Mouse (Mus musculus) MEL (cell line): ENCODE data around the gene Adamts2. TPM values are rescaled to one million over a fixed set of nuclear protein-coding genes. Genes with fewer than 3 reads are reported as not detected.

Experiments
- DNase-seq: peaks from one replicate; pipeline ENCODE4 v3.0.0; 2011; ENCODE audit warnings: low read depth, low spot score
- H3K27ac ChIP-seq: 2 replicates; pipeline ENCODE4 v1.5.1; 2012; ENCODE audit warnings: low read depth, mild to moderate bottlenecking, control low read depth, low read length, moderate library complexity; ENCODE audit not compliant: control insufficient read depth
- H3K27me3 ChIP-seq, 2 experiments: fragments of 150-350 bp in 1 of 2; sonication (generic) in 1 of 2; 2 replicates each; pipeline ENCODE4 v1.6.1; 2012; ENCODE audit warnings: low read length in 2 of 2, mild to moderate bottlenecking in 2 of 2, improper control_type of control experiment in 1 of 2, moderate library complexity in 1 of 2; ENCODE audit not compliant: insufficient read depth in 2 of 2, control insufficient read depth in 1 of 2
- H3K36me3 ChIP-seq, 2 experiments: 2 replicates each; pipeline ENCODE4 v1.6.1; 2012 to 2014; ENCODE audit warnings: low read length in 2 of 2, improper control_type of control experiment in 1 of 2, inconsistent platforms in 1 of 2, mild to moderate bottlenecking in 1 of 2; ENCODE audit not compliant: insufficient read depth in 2 of 2, control insufficient read depth in 1 of 2
- H3K4me1 ChIP-seq, 2 experiments: fragments of 150-350 bp in 1 of 2; sonication (generic) in 1 of 2; 2 replicates each; pipeline ENCODE4 v1.6.1; 2012; ENCODE audit warnings: low read length in 2 of 2, improper control_type of control experiment in 1 of 2, mild to moderate bottlenecking in 1 of 2; ENCODE audit not compliant: insufficient read depth in 2 of 2, control insufficient read depth in 1 of 2
- H3K4me3 ChIP-seq, 2 experiments: fragments of 150-350 bp in 1 of 2; sonication (generic) in 1 of 2; 2 replicates each; pipeline ENCODE4 v1.5.1; 2012; ENCODE audit warnings: low read depth in 2 of 2, low read length in 2 of 2, mild to moderate bottlenecking in 2 of 2, moderate library complexity in 2 of 2, control low read depth in 1 of 2, improper control_type of control experiment in 1 of 2; ENCODE audit not compliant: control insufficient read depth in 1 of 2, insufficient read depth in 1 of 2
- H3K79me2 ChIP-seq: 2 replicates; pipeline ENCODE4 v1.6.1; 2012; ENCODE audit warnings: mild to moderate bottlenecking, low read length, moderate library complexity; ENCODE audit not compliant: control insufficient read depth, poor library complexity, insufficient read depth
- H3K9ac ChIP-seq: 2 replicates; pipeline ENCODE4 v1.6.1; 2012; ENCODE audit warnings: low read depth, mild to moderate bottlenecking, control low read depth, low read length, moderate library complexity; ENCODE audit not compliant: control insufficient read depth, poor library complexity, severe bottlenecking
- H3K9me3 ChIP-seq: fragments of 150-350 bp; sonication (generic); replicated peaks from 2 replicates; pipeline ENCODE4 v1.6.1; 2012; ENCODE audit warnings: mild to moderate bottlenecking, low read length, improper control_type of control experiment, moderate library complexity; ENCODE audit not compliant: insufficient read depth
- CHD1 ChIP-seq: IDR thresholded peaks from 2 replicates; pipeline ENCODE4 v1.6.1; 2012; ENCODE audit warnings: low read depth, mild to moderate bottlenecking, inconsistent platforms, low read length, improper control_type of control experiment
- CTCF ChIP-seq, 3 experiments: IDR thresholded peaks in 2 of 3; conservative IDR thresholded peaks in 1 of 3; 2 replicates each; pipeline ENCODE4 v1.5.1; 2011 to 2012; ENCODE audit warnings: low read length in 3 of 3, low read depth in 2 of 3, mild to moderate bottlenecking in 2 of 3, improper control_type of control experiment in 1 of 3, inconsistent platforms in 1 of 3, mixed read lengths in 1 of 3, moderate library complexity in 1 of 3; ENCODE audit not compliant: control insufficient read depth in 1 of 3, insufficient read depth in 1 of 3, poor library complexity in 1 of 3, severe bottlenecking in 1 of 3
- E2F4 ChIP-seq: IDR thresholded peaks from 2 replicates; pipeline ENCODE4 v1.6.1; 2011; ENCODE audit warnings: low read depth, low read length, improper control_type of control experiment, borderline replicate concordance
- EP300 ChIP-seq, 2 experiments: IDR thresholded peaks; 2 replicates each; pipeline ENCODE4 v1.6.1; 2011; ENCODE audit warnings: improper control_type of control experiment in 2 of 2, low read length in 2 of 2, low read depth in 1 of 2, mild to moderate bottlenecking in 1 of 2
- ETS1 ChIP-seq: IDR thresholded peaks from 2 replicates; pipeline ENCODE4 v1.6.1; 2012; ENCODE audit warnings: low read depth, mild to moderate bottlenecking, inconsistent platforms, low read length, improper control_type of control experiment, moderate library complexity
- GABPA ChIP-seq: IDR thresholded peaks from 2 replicates; pipeline ENCODE4 v1.6.1; 2012; ENCODE audit warnings: low read depth, mild to moderate bottlenecking, inconsistent platforms, low read length, improper control_type of control experiment, moderate library complexity
- JUND ChIP-seq: IDR thresholded peaks from 2 replicates; pipeline ENCODE4 v1.6.1; 2011; ENCODE audit warnings: low read depth, mild to moderate bottlenecking, improper control_type of control experiment, low read length
- KAT2A ChIP-seq: conservative IDR thresholded peaks from 2 replicates; pipeline ENCODE4 v1.6.1; 2012; ENCODE audit warnings: low read depth, low read length, improper control_type of control experiment, inconsistent platforms
- MAFK ChIP-seq: IDR thresholded peaks from 2 replicates; pipeline ENCODE4 v1.6.1; 2011; ENCODE audit warnings: low read depth, mild to moderate bottlenecking, low read length, improper control_type of control experiment, borderline replicate concordance
- MAX ChIP-seq: IDR thresholded peaks from 2 replicates; pipeline ENCODE4 v1.6.1; 2011; ENCODE audit warnings: low read length, improper control_type of control experiment
- MXI1 ChIP-seq: IDR thresholded peaks from 2 replicates; pipeline ENCODE4 v1.6.1; 2011; ENCODE audit warnings: mild to moderate bottlenecking, low read depth, low read length, improper control_type of control experiment
- MYB ChIP-seq: IDR thresholded peaks from 2 replicates; pipeline ENCODE4 v1.6.1; 2011; ENCODE audit warnings: mild to moderate bottlenecking, low read depth, low read length, improper control_type of control experiment
- NELFE ChIP-seq: IDR thresholded peaks from 2 replicates; pipeline ENCODE4 v1.6.1; 2011; ENCODE audit warnings: low read depth, low read length, improper control_type of control experiment
- POLR2A ChIP-seq, 2 experiments: IDR thresholded peaks; 2 replicates each; pipeline ENCODE4 v1.6.1; 2011 to 2012; ENCODE audit warnings: low read length in 2 of 2, mild to moderate bottlenecking in 2 of 2, control low read depth in 1 of 2, improper control_type of control experiment in 1 of 2, low read depth in 1 of 2, moderate library complexity in 1 of 2; ENCODE audit not compliant: control insufficient read depth in 1 of 2, insufficient read depth in 1 of 2, poor library complexity in 1 of 2
- POLR2AphosphoS2 ChIP-seq: IDR thresholded peaks from 2 replicates; pipeline ENCODE4 v1.6.1; 2011; ENCODE audit warnings: low read length, improper control_type of control experiment
- RAD21 ChIP-seq: IDR thresholded peaks from 2 replicates; pipeline ENCODE4 v1.6.1; 2011; ENCODE audit warnings: mild to moderate bottlenecking, low read depth, low read length, improper control_type of control experiment
- RCOR1 ChIP-seq: IDR thresholded peaks from 2 replicates; pipeline ENCODE4 v1.6.1; 2012; ENCODE audit warnings: low read depth, mild to moderate bottlenecking, inconsistent platforms, low read length, improper control_type of control experiment
- SMC3 ChIP-seq: IDR thresholded peaks from 2 replicates; pipeline ENCODE4 v1.6.1; 2011; ENCODE audit warnings: low read depth, low read length, improper control_type of control experiment
- TAL1 ChIP-seq: IDR thresholded peaks from 2 replicates; pipeline ENCODE4 v1.6.1; 2012; ENCODE audit warnings: mild to moderate bottlenecking, inconsistent platforms, low read length, moderate library complexity, mixed read lengths
- USF2 ChIP-seq, 2 experiments: IDR thresholded peaks; 2 replicates each; pipeline ENCODE4 v1.6.1; 2011 to 2012; ENCODE audit warnings: improper control_type of control experiment in 2 of 2, low read length in 2 of 2, borderline replicate concordance in 1 of 2, inconsistent platforms in 1 of 2, low read depth in 1 of 2, mild to moderate bottlenecking in 1 of 2; ENCODE audit not compliant: insufficient read depth in 1 of 2
- ZMIZ1 ChIP-seq: IDR thresholded peaks from 2 replicates; pipeline ENCODE4 v1.6.1; 2012; ENCODE audit warnings: low read depth, mild to moderate bottlenecking, inconsistent platforms, low read length, improper control_type of control experiment, moderate library complexity
- ZNF384 ChIP-seq: IDR thresholded peaks from 2 replicates; pipeline ENCODE4 v1.6.1; 2012; ENCODE audit warnings: low read depth, mild to moderate bottlenecking, inconsistent platforms, low read length, improper control_type of control experiment
- polyA plus RNA-seq, 2 experiments: library from polyadenylated mRNA; stranded (reverse) in 1 of 2; unstranded in 1 of 2; fragments of >175 nt in 1 of 2; fragments of >200 nt in 1 of 2; gene quantifications; 2 replicates each; pipeline versions ENCODE4 v1.2.1 to v1.2.4; 2012; ENCODE audit warnings: low replicate concordance in 2 of 2, low read depth in 1 of 2; ENCODE audit not compliant: insufficient read length in 2 of 2, insufficient read depth in 1 of 2, missing spikeins in 1 of 2
- total RNA-seq: library from RNA; depleted of rRNA; stranded (reverse); fragments of 300-350 nt; gene quantifications from 2 replicates; pipeline ENCODE4 v1.2.3, GENCODE M21; 2012

Gene Adamts2
- total and polyA plus RNA-seq, 3 experiments: not detected

- Histone ChIP-seq H3K9me3 (no peaks in the 10 kb centered on the region), H3K27me3 (no peaks in the 10 kb centered on the region), H3K4me1 (no peaks in the 10 kb centered on the region), H3K4me3 (no peak overlapping the region), H3K79me2 (no peaks in the 10 kb centered on the region), H3K27ac (no peak overlapping the region), H3K9ac (no peak overlapping the region), H3K36me3 (no peaks in the 10 kb centered on the region)
- TF ChIP-seq TAL1 (no peak), RCOR1 (no peak), ZNF384 (no peak), ZMIZ1 (no peak), NELFE (no peak), CTCF (IDR thresholded peaks at IDR 0.05 in 2 of 3, conservative IDR thresholded peaks at IDR 0.05 in 1 of 3; ENCODE audit: control insufficient read depth in 1 of 3, insufficient read depth in 1 of 3, low read depth in 2 of 3, low read length in 3 of 3, poor library complexity in 1 of 3, severe bottlenecking in 1 of 3) (no peak), SMC3 (no peak), JUND (no peak), GABPA (no peak), ETS1 (no peak), MXI1 (no peak), RAD21 (no peak), EP300 (IDR thresholded peaks at IDR 0.05; ENCODE audit: low read depth in 1 of 2, low read length in 2 of 2) (no peak), POLR2A (IDR thresholded peaks at IDR 0.05; ENCODE audit: control insufficient read depth in 1 of 2, insufficient read depth in 1 of 2, low read depth in 1 of 2, low read length in 2 of 2, poor library complexity in 1 of 2) (no peak), MAFK (no peak)
- DNase-seq: no peak
Measured at GRCm38 (mm10) chr11:50725595-50725994, 123.7 kb downstream of the Adamts2 start.

GRCm38 (mm10) chr11:50726035-50726434, 124.2 kb downstream of the Adamts2 start:
- H3K36me3 ChIP-seq: no peaks in the 10 kb centered on the region
- H3K4me1 ChIP-seq: no peaks in the 10 kb centered on the region
- H3K27me3 ChIP-seq: no peaks in the 10 kb centered on the region
- no peak overlapping the region for H3K4me3 ChIP-seq
- TF ChIP-seq MAX: no peak
- TF ChIP-seq E2F4: no peak
- TF ChIP-seq USF2 (IDR thresholded peaks at IDR 0.05; ENCODE audit: borderline replicate concordance in 1 of 2, insufficient read depth in 1 of 2, low read depth in 1 of 2, low read length in 2 of 2): no peak
- TF ChIP-seq CHD1: no peak
- TF ChIP-seq KAT2A: no peak
- TF ChIP-seq ZNF384: no peak
- TF ChIP-seq RAD21: no peak
- TF ChIP-seq MYB: no peak
- no peak for TF ChIP-seq POLR2AphosphoS2
- TF ChIP-seq CTCF (IDR thresholded peaks at IDR 0.05 in 2 of 3, conservative IDR thresholded peaks at IDR 0.05 in 1 of 3; ENCODE audit: control insufficient read depth in 1 of 3, insufficient read depth in 1 of 3, low read depth in 2 of 3, low read length in 3 of 3, poor library complexity in 1 of 3, severe bottlenecking in 1 of 3): no peak
- TF ChIP-seq GABPA: no peak
- no peak for DNase-seq
- H3K9ac ChIP-seq: no peak overlapping the region
- H3K27ac ChIP-seq: no peak overlapping the region
- no peaks in the 10 kb centered on the region for H3K9me3 ChIP-seq
- no peaks in the 10 kb centered on the region for H3K79me2 ChIP-seq
